Mouse (Mus musculus) hindbrain, embryonic 12.5 days (tissue): ENCODE measurements around the gene Gm13306. TPM values are rescaled to one million over a fixed set of nuclear protein-coding genes. Genes with fewer than 3 reads are reported as not detected.
"Not testable (repeated sequence)": the region's sequence is repeated elsewhere in the genome, so short reads cannot be mapped to it uniquely, and the experiment has no call there.

ENCODE experiments used
- ATAC-seq: fragments of 200-750 bp; cut with Nextera tagmentation; 2 replicates; pipeline ENCODE4 v1.8.0; 2017; ENCODE audit warnings: moderate TSS enrichment; ENCODE audit not compliant: low FRiP score
- H3K27ac ChIP-seq: fragments of 300-500 bp; sonication (generic); 2 replicates; pipeline ENCODE4 v1.5.1; 2016; ENCODE audit warnings: mild to moderate bottlenecking
- H3K27me3 ChIP-seq: fragments of 300-500 bp; sonication (generic); 2 replicates; pipeline ENCODE4 v1.6.1; 2016; ENCODE audit warnings: mild to moderate bottlenecking
- H3K36me3 ChIP-seq: fragments of 300-500 bp; sonication (generic); 2 replicates; pipeline ENCODE4 v1.6.1; 2016; ENCODE audit warnings: mild to moderate bottlenecking
- H3K4me1 ChIP-seq: fragments of 300-500 bp; sonication (generic); 2 replicates; pipeline ENCODE4 v1.6.1; 2016
- H3K4me2 ChIP-seq: fragments of 300-500 bp; sonication (generic); replicated peaks from 2 replicates; pipeline ENCODE4 v1.6.1; 2016; ENCODE audit warnings: mild to moderate bottlenecking
- H3K4me3 ChIP-seq: fragments of 300-500 bp; sonication (generic); 2 replicates; pipeline ENCODE4 v1.5.1; 2016; ENCODE audit warnings: mild to moderate bottlenecking
- H3K9ac ChIP-seq: fragments of 300-500 bp; sonication (generic); 2 replicates; pipeline ENCODE4 v1.6.1; 2016; ENCODE audit warnings: mild to moderate bottlenecking, moderate library complexity
- H3K9me3 ChIP-seq: fragments of 300-500 bp; sonication (generic); replicated peaks from 2 replicates; pipeline ENCODE4 v1.6.1; 2016; ENCODE audit warnings: mild to moderate bottlenecking
- WGBS: fragments of 180-500 bp; shearing (Covaris S2); methylation state at CpG from one replicate; pipeline ENCODE4 v1.1.7; 2016; 5-methylcytosine and 5-hydroxymethylcytosine counted together
- polyA plus RNA-seq: library from polyadenylated mRNA; unstranded; fragments of >200 nt; fragmentation: Nextera tagmentation; extraction: Ambion mirVana; gene quantifications from 2 replicates; pipeline ENCODE4 v1.2.1, GENCODE M21; 2016

The Gm13306 gene
- polyA plus RNA-seq = not detected in 2 replicates

GRCm38 (mm10) chr4:42153136-42153535 is at the start of gene Gm13306:
Gene Gm13306 (plus strand): TSS chr4:42153436.
- not testable (repeated sequence) for H3K36me3 ChIP-seq, H3K4me3 ChIP-seq, H3K9me3 ChIP-seq, H3K9ac ChIP-seq, H3K4me1 ChIP-seq, ATAC-seq, H3K27me3 ChIP-seq, H3K4me2 ChIP-seq, H3K27ac ChIP-seq
- no CpG with 5 or more reads among the region's 9 CpGs for WGBS

GRCm38 (mm10) chr4:42114517-42114916 is 38.7 kb upstream of the Gm13306 start, which contains the start of gene Gm13304:
Gene Gm13304 (plus strand): TSS chr4:42114817.
- H3K9me3 ChIP-seq, H3K27ac ChIP-seq, H3K4me2 ChIP-seq, H3K4me1 ChIP-seq, H3K27me3 ChIP-seq, H3K36me3 ChIP-seq, H3K4me3 ChIP-seq, ATAC-seq, H3K9ac ChIP-seq: not testable (repeated sequence)
- WGBS = no CpG with 5 or more reads among the region's 5 CpGs

- H3K27me3 ChIP-seq, ATAC-seq: not testable (repeated sequence)
- no CpG with 5 or more reads among the region's 7 CpGs for WGBS
Observed at GRCm38 (mm10) chr4:42168503-42168902, 15.3 kb downstream of the Gm13306 start, which contains the start of gene Gm13305. Gene Gm13305 (minus strand): TSS chr4:42168603.

GRCm38 (mm10) chr4:42178243-42178642 is 25.0 kb downstream of the Gm13306 start:
- not testable (repeated sequence) for H3K27ac ChIP-seq, H3K36me3 ChIP-seq, H3K9me3 ChIP-seq, H3K9ac ChIP-seq, H3K27me3 ChIP-seq, H3K4me2 ChIP-seq, H3K4me1 ChIP-seq, ATAC-seq, H3K4me3 ChIP-seq
- WGBS = no CpG with 5 or more reads among the region's 4 CpGs

More at GRCm38 (mm10) chr4:42168503-42168902, 15.3 kb downstream of the Gm13306 start, which contains the start of gene Gm13305:
- H3K9me3 ChIP-seq, H3K9ac ChIP-seq, H3K4me2 ChIP-seq, H3K4me3 ChIP-seq, H3K4me1 ChIP-seq, H3K36me3 ChIP-seq, H3K27ac ChIP-seq: not testable (repeated sequence)

GRCm38 (mm10) chr4:42183234-42184197 is 30.3 kb downstream of the Gm13306 start:
- H3K9me3 ChIP-seq, H3K27ac ChIP-seq, H3K9ac ChIP-seq, H3K4me2 ChIP-seq, H3K4me3 ChIP-seq, H3K27me3 ChIP-seq, H3K4me1 ChIP-seq, H3K36me3 ChIP-seq: not testable (repeated sequence)
- ATAC-seq = peak; percentile 80
- WGBS = no CpG with 5 or more reads among the region's 31 CpGs

GRCm38 (mm10) chr4:42184324-42184979 is 31.2 kb downstream of the Gm13306 start:
- not testable (repeated sequence) for H3K9me3 ChIP-seq, H3K4me3 ChIP-seq, H3K27ac ChIP-seq, H3K4me1 ChIP-seq, H3K9ac ChIP-seq, H3K27me3 ChIP-seq, H3K36me3 ChIP-seq, H3K4me2 ChIP-seq
- peak; percentile 72 for ATAC-seq
- no CpG with 5 or more reads among the region's 58 CpGs for WGBS

GRCm38 (mm10) chr4:42184980-42185372 is 31.7 kb downstream of the Gm13306 start:
- H3K27me3 ChIP-seq, H3K4me2 ChIP-seq, H3K9me3 ChIP-seq, H3K4me1 ChIP-seq, H3K36me3 ChIP-seq, H3K9ac ChIP-seq, H3K27ac ChIP-seq, H3K4me3 ChIP-seq: not testable (repeated sequence)
- peak; percentile 75 for ATAC-seq
- no CpG with 5 or more reads among the region's 25 CpGs for WGBS

Other genes with a start within 250 kb of the Gm13306 start
- gene Gm21541, start 249.8 kb upstream of the Gm13306 start, polyA plus RNA-seq = not detected in 2 replicates
- 5.6 and 5.9 TPM in 2 replicates for gene Gm20878, start 211.9 kb upstream of the Gm13306 start, polyA plus RNA-seq
- gene Fam205a4, start 187.4 kb upstream of the Gm13306 start, polyA plus RNA-seq = 0.06 and 0.26 TPM in 2 replicates
- 0.14 and 0.57 TPM in 2 replicates for gene Gm21093, start 118.7 kb upstream of the Gm13306 start, polyA plus RNA-seq
- not detected in 2 replicates for gene Gm3893, start 62.2 kb upstream of the Gm13306 start, polyA plus RNA-seq
- gene Gm13304, start 38.6 kb upstream of the Gm13306 start, polyA plus RNA-seq = 1.3 TPM in 1 of 2 replicates, not detected in the other
- not detected in 2 replicates for gene Gm13305, start 15.2 kb downstream of the Gm13306 start, polyA plus RNA-seq
- gene Gm10600, start 87.2 kb downstream of the Gm13306 start, polyA plus RNA-seq = not detected in 2 replicates
- not detected in 2 replicates for gene Ccl21b, start 102.3 kb downstream of the Gm13306 start, polyA plus RNA-seq
- gene Gm21953, start 140.8 kb downstream of the Gm13306 start, polyA plus RNA-seq = not detected in 2 replicates
- gene Fam205a3, start 164.9 kb downstream of the Gm13306 start, polyA plus RNA-seq = 0.05 TPM in 1 of 2 replicates, not detected in the other